Mouse (Mus musculus): Measurements from ENCODE around the gene Olfr1109.

DNA sequence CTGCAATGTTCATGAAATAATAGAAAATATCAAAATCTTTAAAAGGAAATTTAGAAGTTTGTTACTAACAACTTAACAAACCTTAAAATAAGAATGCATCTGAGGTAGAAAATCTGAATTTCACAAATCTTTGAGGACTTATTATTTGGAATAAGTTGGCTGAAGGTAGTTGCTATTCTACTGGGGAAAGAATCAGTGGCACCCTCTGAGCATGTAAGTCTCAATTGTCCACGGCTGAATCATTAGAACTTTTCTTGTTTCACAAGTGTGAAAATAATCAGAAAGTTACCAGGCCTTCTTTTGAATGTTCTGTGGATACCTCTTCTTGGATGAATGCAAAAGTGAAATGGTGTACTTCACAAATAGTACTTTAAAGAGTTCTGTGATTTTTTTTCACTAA is 20.1 kb downstream of the Olfr1109 start, which contains the start of gene Olfr1107:
- TF ChIP-seq CTCF (IDR thresholded peaks at IDR 0.05; ENCODE audit: low read depth, low read length), result no peak
- no peak for TF ChIP-seq POLR2A (IDR thresholded peaks at IDR 0.05; ENCODE audit: borderline replicate concordance, low read depth, low read length)
